Mouse (Mus musculus): ENCODE measurements around the gene Ankrd36. TPM values are rescaled to one million over a fixed set of nuclear protein-coding genes. Genes with fewer than 3 reads are reported as not detected.

Gene Ankrd36
- not detected for total RNA-seq (2023)

DNA sequence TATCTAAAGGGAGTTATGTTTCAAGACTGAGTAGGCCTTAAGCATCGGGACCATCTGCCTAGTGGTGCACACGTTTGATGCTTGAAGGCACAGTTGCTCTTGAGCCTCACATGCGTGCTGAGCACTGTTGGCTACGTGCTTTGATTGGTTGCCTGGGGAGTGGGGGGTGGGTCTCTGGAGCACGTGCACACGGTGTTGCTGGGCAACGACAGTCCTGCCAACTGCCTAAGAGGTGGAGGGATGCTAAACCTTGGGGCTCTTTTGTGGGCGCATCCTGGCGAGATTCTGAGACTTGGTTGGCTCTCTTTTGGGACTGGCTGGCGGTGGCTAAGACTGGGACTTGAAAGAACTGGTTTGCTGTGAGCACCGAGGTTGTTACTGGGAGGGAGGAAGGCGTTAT is at the start of gene Ankrd36:
TSS of gene Ankrd36 (plus strand) at position 211 of the 400 bp plus-strand sequence.

DNA sequence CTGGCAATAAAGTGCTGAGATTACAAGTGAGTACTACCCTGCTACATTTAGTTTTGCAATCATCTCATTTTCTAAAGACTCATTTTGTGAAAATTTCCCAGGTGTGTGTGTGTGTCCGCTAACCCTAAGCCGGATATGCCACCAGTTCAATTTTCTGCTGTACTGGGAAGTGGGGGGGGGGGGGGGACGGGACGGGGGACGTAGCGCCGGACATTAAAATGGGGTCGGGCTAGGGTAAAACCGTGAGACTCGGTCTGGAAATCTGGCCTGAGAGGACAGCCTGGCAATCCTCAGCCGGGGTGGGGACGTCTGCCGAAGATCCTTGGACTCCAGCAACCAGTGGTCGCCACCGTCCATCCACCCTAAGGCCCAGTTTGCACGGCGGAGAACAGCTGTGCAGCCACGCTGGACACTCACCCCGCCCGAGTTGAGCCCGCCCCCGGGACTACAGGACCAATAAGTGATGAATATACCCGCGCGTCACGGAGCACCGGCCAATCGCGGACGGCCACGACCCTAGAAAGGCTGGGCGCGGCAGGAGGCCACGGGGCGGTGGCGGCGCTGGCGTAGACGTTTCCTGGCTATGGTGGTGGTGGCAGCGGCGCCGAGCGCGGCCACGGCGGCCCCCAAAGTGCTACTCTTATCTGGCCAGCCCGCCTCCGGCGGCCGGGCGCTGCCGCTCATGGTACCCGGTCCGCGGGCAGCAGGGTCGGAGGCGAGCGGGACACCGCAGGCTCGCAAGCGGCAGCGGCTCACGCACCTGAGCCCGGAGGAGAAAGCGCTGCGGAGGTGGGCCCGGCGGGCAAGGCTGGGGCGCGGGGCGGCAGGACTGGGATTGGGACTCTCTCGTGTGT is 48.8 kb upstream of the Ankrd36 start, which contains the start of gene Xbp1:
TSS of gene Xbp1 (plus strand) at position 248 of the 854 bp plus-strand sequence.

DNA sequence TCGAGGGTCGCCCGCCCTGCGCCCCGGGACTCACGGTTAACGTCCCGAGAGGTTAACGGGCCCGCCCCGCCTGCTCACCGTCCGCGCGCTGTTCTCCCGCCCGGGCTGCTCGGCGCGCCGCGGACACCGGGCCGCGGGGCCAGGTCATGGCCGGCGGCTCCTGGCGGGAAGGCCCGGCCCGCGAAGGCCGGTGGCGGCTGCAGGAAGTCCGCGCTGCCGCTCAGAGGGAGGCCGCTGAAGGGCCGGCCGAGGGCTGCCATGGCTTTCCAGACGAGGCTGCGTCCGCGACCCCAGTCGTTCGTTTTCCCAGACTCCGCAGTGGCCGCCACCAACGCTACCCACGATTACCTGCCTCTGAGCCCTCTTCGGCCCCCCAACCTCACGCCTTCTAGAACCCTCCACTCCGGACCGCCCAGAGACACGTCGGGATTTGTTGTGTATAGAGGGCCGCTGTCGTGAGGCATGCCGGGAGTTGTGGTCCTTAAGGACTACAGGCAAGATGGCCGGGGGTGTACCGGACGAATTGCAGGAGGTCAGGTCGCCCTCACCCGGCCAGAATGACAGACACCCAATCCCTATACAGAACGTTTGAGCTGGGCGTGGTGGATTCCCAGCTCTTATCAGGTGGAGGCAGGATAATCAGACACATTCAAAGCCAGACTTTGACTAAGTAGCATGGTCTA is 27.5 kb upstream of the Ankrd36 start, which contains the start of gene Ccdc117:
TSS of gene Ccdc117 (minus strand) at position 389 of the 683 bp plus-strand sequence.

DNA sequence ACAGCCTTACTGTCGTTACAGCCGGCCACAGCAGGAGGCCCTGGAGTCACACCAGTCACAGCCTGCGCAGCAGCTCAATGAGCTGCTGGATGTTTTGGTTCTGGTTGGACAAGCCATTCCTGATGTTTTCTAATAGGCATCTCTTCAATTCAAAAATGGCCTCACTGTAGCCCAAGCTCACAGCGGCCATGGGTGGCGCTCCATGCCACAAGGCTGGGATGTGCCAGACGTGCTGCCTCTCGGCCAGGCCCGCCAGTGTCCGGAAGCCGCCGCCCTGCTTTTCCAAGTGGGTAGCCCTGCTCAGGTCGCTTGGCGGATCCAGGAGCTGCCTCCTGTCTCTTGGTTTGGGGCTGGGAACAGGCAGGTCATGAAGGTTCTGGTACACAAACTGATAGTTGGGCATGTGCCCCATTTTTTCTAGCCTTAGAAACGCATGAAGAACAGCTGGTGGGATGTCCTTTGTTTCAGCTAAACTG is 146.2 kb downstream of the Ankrd36 start, which contains the start of gene Mrps24:
TSS of gene Mrps24 (minus strand) at position 51 of the 476 bp plus-strand sequence.

Other genes with a start within 250 kb of the Ankrd36 start
- 73.2 TPM for gene Znrf3, start 124.8 kb upstream of the Ankrd36 start, total RNA-seq (2023)
- 342 TPM for gene Xbp1, start 49.0 kb upstream of the Ankrd36 start, total RNA-seq (2023)
- gene Ccdc117, start 27.5 kb upstream of the Ankrd36 start, total RNA-seq (2023): 108 TPM
- gene Mrps24, start 146.0 kb downstream of the Ankrd36 start, total RNA-seq (2023): 55.9 TPM
- gene Urgcp, start 192.7 kb downstream of the Ankrd36 start, total RNA-seq (2023): 34.1 TPM
- gene Dbnl, start 218.8 kb downstream of the Ankrd36 start, total RNA-seq (2023): 118 TPM
- not detected for gene Pgam2, start 234.0 kb downstream of the Ankrd36 start, total RNA-seq (2023)

Data from CD4-positive naive resting alpha-beta T cell, adult 76 days (primary cell).